Mouse (Mus musculus) lung, postnatal 0 days (tissue): ENCODE results near the gene Mad1l1.

Source experiments
- CTCF ChIP-seq: IDR thresholded peaks from 2 replicates; pipeline ENCODE4 v1.5.1; 2016; ENCODE audit warnings: antibody characterized with exemption, mild to moderate bottlenecking
- EP300 ChIP-seq: IDR thresholded peaks from 2 replicates; pipeline ENCODE4 v1.6.1; 2016; ENCODE audit warnings: antibody characterized with exemption, mild to moderate bottlenecking, control low read depth

DNA sequence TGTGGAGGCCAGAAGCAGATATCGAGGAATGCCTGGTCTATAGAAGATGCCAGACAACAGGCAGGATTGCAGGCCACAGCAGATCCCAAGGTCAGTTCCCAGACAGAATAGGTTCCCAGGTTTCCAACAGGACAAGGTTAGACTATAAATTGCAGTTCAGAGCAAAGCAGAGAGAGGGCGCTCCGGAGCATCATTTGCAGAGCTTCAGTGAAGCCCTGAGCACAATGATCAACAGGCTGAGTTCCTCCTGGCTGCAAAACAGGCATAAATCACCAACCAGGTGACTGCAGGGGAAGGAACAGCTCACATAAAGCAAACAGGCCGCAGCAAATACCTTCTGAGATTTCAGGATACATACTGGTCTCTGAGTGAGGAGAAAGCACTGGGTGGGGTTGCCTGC lies 123.6 kb downstream of the Mad1l1 start:
- peak; percentile 85 for TF ChIP-seq CTCF
- TF ChIP-seq EP300 = no peak
